11 mouse cellular contexts compared by ENCODE assay signal in the genomic region with DNA sequence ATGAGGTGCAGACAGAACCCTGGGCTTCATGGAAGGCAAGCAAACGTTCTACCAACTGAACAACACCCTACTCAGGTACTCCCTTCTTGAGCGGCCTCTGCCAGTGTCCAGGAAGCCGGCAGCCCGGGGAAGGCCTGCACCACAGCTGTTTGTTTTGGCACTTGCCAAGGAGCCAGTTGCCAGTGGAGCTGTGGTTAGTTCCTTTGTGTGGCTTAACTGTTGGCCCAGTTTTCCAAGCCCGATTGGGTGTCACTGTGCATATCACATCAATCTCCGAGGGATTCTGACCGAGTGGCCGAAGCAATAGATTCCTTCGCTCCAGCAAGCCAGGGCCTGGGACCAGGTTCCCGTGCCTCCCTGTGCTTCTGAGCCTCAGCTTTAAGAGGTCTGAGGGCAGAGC. TPM values are rescaled to one million over a fixed set of nuclear protein-coding genes. Genes with fewer than 3 reads are reported as not detected.
A peak's percentile ranks its signal among the peaks of the same experiment; 100 is the strongest.
DNase-seq lines count a peak whose midpoint lies in the region; ATAC-seq and TF ChIP-seq lines count a peak whose summit lies in the region.
"Had no signal": no experiment of that assay in that cellular context is flagged by ENCODE, and none has a peak within 500 bp of the region (broad histone marks: within the 10 kb centered on the region; RNA-seq: fewer than 3 reads in every experiment).

No protein-coding gene starts in this region.

- peaks cover 75% of the 10 kb centered on the region for H3K4me1 ChIP-seq in heart, embryonic 13.5 days
- peaks cover 47% of the 10 kb centered on the region for H3K4me1 ChIP-seq in neural tube, embryonic 13.5 days (replicated peaks)
- peaks cover 58% of the 10 kb centered on the region for H3K4me1 ChIP-seq in olfactory bulb, adult 2 months (ENCODE audit: control insufficient read depth, insufficient read depth, low read length)
- peaks cover 39% of the 10 kb centered on the region for H3K4me1 ChIP-seq in intestine, embryonic 16.5 days (ENCODE audit: control insufficient read depth, insufficient read depth, low read length)

- no peak overlapping the region for H3K4me2 ChIP-seq in heart, embryonic 13.5 days
- H3K4me2 ChIP-seq in neural tube, embryonic 13.5 days: no peak overlapping the region
- H3K4me2 ChIP-seq in intestine, embryonic 16.5 days (ENCODE audit: low read depth, low read length): no peak overlapping the region
- H3K4me2 ChIP-seq: forebrain, embryonic 13.5 days had no signal

- H3K27ac ChIP-seq in heart, embryonic 13.5 days (replicated peaks): peak overlapping the region; percentile 36; the same call in 1 of the 2 replicates
- H3K27ac ChIP-seq in neural tube, embryonic 13.5 days (replicated peaks): peak overlapping the region; percentile 13; the same call in 1 of the 2 replicates
- H3K27ac ChIP-seq in olfactory bulb, adult 2 months (ENCODE audit: insufficient read depth, low read depth, low read length): 0 out of 2 replicates have a peak overlapping the region, but pooled peaks have one; percentile 75
- H3K27ac ChIP-seq in intestine, embryonic 16.5 days (ENCODE audit: low read length): no peak overlapping the region
- H3K27ac ChIP-seq: forebrain, embryonic 13.5 days had no signal

- ATAC-seq in heart, embryonic 13.5 days (ENCODE audit: extremely low read depth, insufficient number of reproducible peaks, low FRiP score, low TSS enrichment): no peak
- no peak for ATAC-seq in neural tube, embryonic 13.5 days (ENCODE audit: low read depth)
- ATAC-seq in intestine, embryonic 16.5 days: no peak
- ATAC-seq: forebrain, embryonic 13.5 days; midbrain, embryonic 16.5 days had no signal

- no peaks in the 10 kb centered on the region for H3K27me3 ChIP-seq in heart, embryonic 13.5 days (replicated peaks)
- no peaks in the 10 kb centered on the region for H3K27me3 ChIP-seq in neural tube, embryonic 13.5 days
- H3K27me3 ChIP-seq in intestine, embryonic 16.5 days (replicated peaks; ENCODE audit: control insufficient read depth, insufficient read depth, low read length): no peaks in the 10 kb centered on the region
- H3K27me3 ChIP-seq: forebrain, embryonic 13.5 days had no signal

- WGBS in heart, embryonic 13.5 days: 54% methylated on average over 10 of the region's 10 CpGs
- WGBS in neural tube, embryonic 13.5 days: 73% methylated on average over 10 of the region's 10 CpGs
- 58% methylated on average over 10 of the region's 10 CpGs for WGBS in olfactory bulb, adult 2 months
- WGBS in intestine, embryonic 16.5 days: 82% methylated on average over 10 of the region's 10 CpGs

- TF ChIP-seq CTCF in olfactory bulb, adult 2 months (IDR thresholded peaks at IDR 0.05; ENCODE audit: insufficient read depth, low read depth, low read length): no peak

- no peak for TF ChIP-seq POLR2A in olfactory bulb, adult 2 months (IDR thresholded peaks at IDR 0.05; ENCODE audit: insufficient read depth, low read depth, low read length)

- H3K9me3 ChIP-seq in heart, embryonic 13.5 days: no peaks in the 10 kb centered on the region
- H3K9me3 ChIP-seq in neural tube, embryonic 13.5 days: no peaks in the 10 kb centered on the region
- H3K9me3 ChIP-seq in intestine, embryonic 16.5 days (ENCODE audit: control insufficient read depth, low read length): no peaks in the 10 kb centered on the region
- H3K9me3 ChIP-seq: forebrain, embryonic 13.5 days had no signal

- 0 out of 2 replicates have a peak overlapping the region, but pooled peaks have one; percentile 19 for H3K9ac ChIP-seq in heart, embryonic 13.5 days
- H3K9ac ChIP-seq in neural tube, embryonic 13.5 days: no peak overlapping the region
- no peak overlapping the region for H3K9ac ChIP-seq in intestine, embryonic 16.5 days (ENCODE audit: low read depth, low read length)
- H3K9ac ChIP-seq: forebrain, embryonic 13.5 days had no signal

- no peak overlapping the region for H3K4me3 ChIP-seq in heart, embryonic 13.5 days
- H3K4me3 ChIP-seq in neural tube, embryonic 13.5 days: no peak overlapping the region
- H3K4me3 ChIP-seq in olfactory bulb, adult 2 months (ENCODE audit: insufficient read depth, low read depth, low read length): no peak overlapping the region
- no peak overlapping the region for H3K4me3 ChIP-seq in intestine, embryonic 16.5 days (ENCODE audit: low read length)
- H3K4me3 ChIP-seq: forebrain, embryonic 13.5 days had no signal

- no peak for DNase-seq in heart, postnatal 36 days
- no peak for DNase-seq in neural tube, embryonic 10.5 days (ENCODE audit: extremely low spot score, low spot score)
- DNase-seq in gastrocnemius, adult 18-20 months (ENCODE audit: low spot score): peak; percentile 62
- DNase-seq in urinary bladder, postnatal 25 days (ENCODE audit: low spot score): no peak

- H3K36me3 ChIP-seq in heart, embryonic 13.5 days: no peaks in the 10 kb centered on the region
- H3K36me3 ChIP-seq in neural tube, embryonic 13.5 days: no peaks in the 10 kb centered on the region
- no peaks in the 10 kb centered on the region for H3K36me3 ChIP-seq in intestine, embryonic 16.5 days (ENCODE audit: control insufficient read depth, insufficient read depth, low read length)

- intact Hi-C loops in heart, postnatal 36 days (cut with DNase I): no loop called here

RNA-seq across cellular contexts. Expression of gene Srsf3, which starts 25.5 kb away (rescaled TPM):
- polyA plus RNA-seq in heart, embryonic 13.5 days (2015; fragmentation: Nextera tagmentation; extraction: Ambion mirVana): 321 and 347 TPM in 2 replicates
- total RNA-seq in heart, postnatal 36 days (2021): 10 to 100 TPM; 54.9 to 60.9 TPM
- 513 and 586 TPM in 2 replicates for polyA plus RNA-seq in neural tube, embryonic 13.5 days (2015; fragmentation: Nextera tagmentation; extraction: Ambion mirVana)
- 10 to 100 TPM; 37.4 to 48.6 TPM for total RNA-seq in gastrocnemius, adult 18-20 months (2021)
- 273 and 350 TPM in 2 replicates for polyA plus RNA-seq in olfactory bulb, adult 2 months (2012; ENCODE audit: insufficient read depth, insufficient read length, low replicate concordance, missing spikeins)
- 393 and 451 TPM in 2 replicates for polyA plus RNA-seq in intestine, embryonic 16.5 days (2015; fragmentation: Nextera tagmentation; extraction: Ambion mirVana)

RNA-seq across cellular contexts. Expression of gene Cdkn1a, which starts 32.8 kb away (rescaled TPM):
- polyA plus RNA-seq in heart, embryonic 13.5 days (2015; fragmentation: Nextera tagmentation; extraction: Ambion mirVana): 38.5 and 52.3 TPM in 2 replicates
- total RNA-seq in heart, postnatal 36 days (2021): 10 to 100 TPM; 40.8 to 83.9 TPM
- 47.2 and 51.0 TPM in 2 replicates for polyA plus RNA-seq in neural tube, embryonic 13.5 days (2015; fragmentation: Nextera tagmentation; extraction: Ambion mirVana)
- 10 to 100 TPM; 31.9 to 63.3 TPM for total RNA-seq in gastrocnemius, adult 18-20 months (2021)
- not detected in 2 replicates for polyA plus RNA-seq in olfactory bulb, adult 2 months (2012; ENCODE audit: insufficient read depth, insufficient read length, low replicate concordance, missing spikeins)
- 107 and 114 TPM in 2 replicates for polyA plus RNA-seq in intestine, embryonic 16.5 days (2015; fragmentation: Nextera tagmentation; extraction: Ambion mirVana)

RNA-seq across cellular contexts. Expression of gene Stk38, which starts 50.2 kb away (rescaled TPM):
- polyA plus RNA-seq in heart, embryonic 13.5 days (2015; fragmentation: Nextera tagmentation; extraction: Ambion mirVana): 68.7 and 71.0 TPM in 2 replicates
- total RNA-seq in heart, postnatal 36 days (2021): 10 to 100 TPM; 30.2 to 36.2 TPM
- 113 and 116 TPM in 2 replicates for polyA plus RNA-seq in neural tube, embryonic 13.5 days (2015; fragmentation: Nextera tagmentation; extraction: Ambion mirVana)
- total RNA-seq in gastrocnemius, adult 18-20 months (2021): 10 to 100 TPM; 20.2 to 22.4 TPM
- 164 and 189 TPM in 2 replicates for polyA plus RNA-seq in olfactory bulb, adult 2 months (2012; ENCODE audit: insufficient read depth, insufficient read length, low replicate concordance, missing spikeins)
- 98.3 and 104 TPM in 2 replicates for polyA plus RNA-seq in intestine, embryonic 16.5 days (2015; fragmentation: Nextera tagmentation; extraction: Ambion mirVana)

RNA-seq across cellular contexts. Expression of gene Rab44, which starts 56.0 kb away (rescaled TPM):
- polyA plus RNA-seq in heart, embryonic 13.5 days (2015; fragmentation: Nextera tagmentation; extraction: Ambion mirVana): 0.18 and 0.35 TPM in 2 replicates
- total RNA-seq in heart, postnatal 36 days (2021): under 1 TPM; 0.43 to 0.50 TPM
- 0.11 TPM in 1 of 2 replicates, not detected in the other for polyA plus RNA-seq in neural tube, embryonic 13.5 days (2015; fragmentation: Nextera tagmentation; extraction: Ambion mirVana)
- total RNA-seq in gastrocnemius, adult 18-20 months (2021): under 1 TPM; 0.31 to 0.34 TPM
- not detected in 2 replicates for polyA plus RNA-seq in olfactory bulb, adult 2 months (2012; ENCODE audit: insufficient read depth, insufficient read length, low replicate concordance, missing spikeins)
- 0.34 and 0.70 TPM in 2 replicates for polyA plus RNA-seq in intestine, embryonic 16.5 days (2015; fragmentation: Nextera tagmentation; extraction: Ambion mirVana)
- polyA plus RNA-seq: forebrain, embryonic 13.5 days; limb, embryonic 11.5 days had no signal

Comparison
In these comparisons a context has a peak if more than half of its experiments do, and no peak if none do; other contexts are left out.
1. RNA of gene Cdkn1a, which starts 32.8 kb away (polyA plus RNA-seq): 107 to 114 TPM in intestine, embryonic 16.5 days, 47.2 to 51.0 TPM in neural tube, embryonic 13.5 days and 38.5 to 52.3 TPM in heart, embryonic 13.5 days; not detected in olfactory bulb, adult 2 months; every median in the first group is over 10 times any median in the second.